Mouse (Mus musculus) olfactory bulb, adult 2 months (tissue): ENCODE results near the gene Hhip.

Experiments used
- CTCF ChIP-seq: fragments of 200-500 bp; IDR thresholded peaks from 2 replicates; pipeline ENCODE4 v1.5.1; 2012; ENCODE audit warnings: low read depth, mild to moderate bottlenecking, low read length, moderate library complexity; ENCODE audit not compliant: insufficient read depth
- POLR2A ChIP-seq: fragments of 200-500 bp; IDR thresholded peaks from 2 replicates; pipeline ENCODE4 v1.6.1; 2012; ENCODE audit warnings: mild to moderate bottlenecking, low read depth, low read length, moderate library complexity; ENCODE audit not compliant: insufficient read depth

GRCm38 (mm10) chr8:80020469-80020868 is 37.3 kb downstream of the Hhip start:
- TF ChIP-seq CTCF (no peak), POLR2A (no peak)
